Mouse (Mus musculus) urinary bladder, postnatal 0 days (tissue): Measurements from ENCODE around the gene Golim4. TPM values are rescaled to one million over a fixed set of nuclear protein-coding genes. Genes with fewer than 3 reads are reported as not detected.

Source experiments
- polyA plus RNA-seq: library from polyadenylated mRNA; unstranded; fragments of >200 nt; fragmentation: Nextera tagmentation; extraction: Ambion mirVana; gene quantifications from 2 replicates; pipeline ENCODE4 v1.2.1, GENCODE M21; 2015

Golim4 gene
- 39.3 and 46.2 TPM in 2 replicates for polyA plus RNA-seq

DNA sequence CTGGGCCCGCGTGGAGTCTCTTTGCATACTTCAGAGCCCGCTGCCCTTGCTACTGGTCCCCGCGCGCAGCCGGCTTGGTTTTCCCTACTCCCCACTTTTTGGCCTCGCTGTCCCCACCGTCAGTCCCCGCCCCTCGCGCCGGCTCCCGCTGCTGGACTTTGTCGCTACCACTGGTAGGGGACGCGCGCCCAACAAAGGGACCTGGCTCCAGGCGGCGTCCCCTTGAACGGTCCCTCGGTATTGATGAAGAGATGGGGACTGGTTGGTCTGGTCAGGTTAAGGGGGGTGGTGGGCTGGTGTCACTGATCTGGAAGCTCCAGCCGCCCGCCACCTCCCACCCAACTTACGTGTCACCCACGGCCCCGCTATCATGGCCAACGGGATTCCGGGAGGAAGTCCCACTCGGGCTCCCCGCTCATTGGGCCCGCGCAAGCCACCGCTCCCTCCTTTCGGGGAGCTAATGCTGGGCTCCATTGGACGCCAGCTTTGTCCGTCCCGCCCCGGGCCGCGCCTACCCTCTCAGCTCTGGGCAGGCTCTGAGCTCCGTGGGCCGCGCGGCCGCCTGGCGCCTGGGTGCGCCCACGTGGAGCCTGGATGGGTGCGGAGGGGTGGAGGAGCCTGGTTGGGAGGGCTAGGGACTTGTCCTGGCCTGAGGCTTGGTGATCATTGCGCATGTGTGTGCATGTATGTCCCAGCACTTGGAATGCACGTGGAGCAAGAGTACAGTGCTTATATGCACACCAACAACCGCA, at the start of gene Golim4:
TSS of gene Golim4 (minus strand) at position 399 of the 752 bp plus-strand sequence.

Other genes starting within 250 kb of the Golim4 start
- not detected in 2 replicates for gene Gm29133, start 208.8 kb downstream of the Golim4 start, polyA plus RNA-seq
- gene Fstl5, start 117.3 kb upstream of the Golim4 start, polyA plus RNA-seq, result 0.02 TPM in 1 of 2 replicates, not detected in the other